Mouse (Mus musculus): ENCODE measurements around the gene Rsrc2.
"Not testable (repeated sequence)": the region's sequence is repeated elsewhere in the genome, so short reads cannot be mapped to it uniquely, and the experiment has no call there.

The Rsrc2 gene

GRCm38 (mm10) chr5:123749065-123750064, at the start of gene Rsrc2, which contains the start of gene Kntc1:
TSS of gene Rsrc2 (minus strand) at chr5:123749414.
TSS of gene Kntc1 (plus strand) at chr5:123749716.
- peak; percentile 100 for DNase-seq

- no peak for DNase-seq
Observed at GRCm38 (mm10) chr5:123793081-123793480, 43.9 kb upstream of the Rsrc2 start.

GRCm38 (mm10) chr5:123788976-123789375, 39.8 kb upstream of the Rsrc2 start:
- DNase-seq = no peak

DNA sequence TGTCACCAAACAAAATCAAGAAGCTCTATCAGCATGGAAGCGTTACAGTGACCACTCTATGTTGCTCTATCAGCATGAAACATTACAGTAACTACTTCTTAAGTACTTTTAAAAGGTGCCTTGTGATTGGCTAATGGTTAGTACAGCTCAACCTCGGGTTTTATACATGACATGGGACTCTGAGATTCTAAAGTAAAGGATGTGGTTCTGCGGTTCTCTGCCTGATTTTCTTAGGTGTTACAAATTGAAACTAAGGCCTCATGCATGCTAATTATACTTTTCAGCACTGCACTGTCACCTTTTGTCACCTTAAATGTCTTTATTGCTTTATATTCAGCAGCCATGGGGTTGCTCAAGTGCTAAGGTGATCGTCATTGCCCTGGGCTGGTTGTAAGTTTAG, 32.6 kb upstream of the Rsrc2 start:
- DNase-seq = no peak

DNA sequence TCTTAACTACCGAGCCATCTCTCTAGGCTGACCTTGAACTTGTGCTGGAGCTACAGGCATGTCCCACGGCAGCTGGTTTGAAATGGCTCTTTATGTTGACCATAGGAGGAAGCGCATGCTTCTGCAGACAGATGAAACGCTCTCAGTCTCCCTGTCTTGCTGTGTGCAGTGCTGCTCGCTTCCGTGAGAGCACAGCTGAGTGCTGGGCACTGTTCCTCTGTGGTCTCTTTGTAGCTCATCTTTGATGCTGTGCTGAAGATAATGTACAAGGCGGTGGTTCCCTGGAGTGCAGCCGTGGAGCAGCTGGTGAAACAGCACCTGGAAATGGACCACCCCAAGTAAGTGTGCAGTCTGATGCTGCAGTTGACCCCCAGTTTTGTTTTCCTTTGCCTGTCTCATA, 31.5 kb upstream of the Rsrc2 start:
- DNase-seq = no peak

DNA sequence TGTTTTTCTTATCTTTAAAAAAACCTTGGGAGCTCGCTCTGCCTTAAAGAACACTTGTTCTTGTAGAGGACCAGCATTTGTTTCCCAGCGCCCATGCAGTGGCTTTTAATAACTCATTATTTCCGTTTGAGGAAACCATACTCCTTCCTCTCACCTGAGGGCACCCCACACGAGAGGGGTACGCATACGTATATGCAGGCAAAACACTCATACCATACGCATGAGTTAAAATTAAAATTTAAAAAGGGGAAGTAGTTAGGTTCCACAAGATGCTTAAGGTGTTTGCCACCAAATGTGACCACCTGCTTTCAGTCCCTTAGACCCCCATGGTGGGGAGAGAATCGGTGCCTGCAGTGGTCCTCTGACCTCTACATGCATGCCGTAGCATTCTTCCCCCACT, 24.2 kb upstream of the Rsrc2 start:
- no peak for DNase-seq

DNA sequence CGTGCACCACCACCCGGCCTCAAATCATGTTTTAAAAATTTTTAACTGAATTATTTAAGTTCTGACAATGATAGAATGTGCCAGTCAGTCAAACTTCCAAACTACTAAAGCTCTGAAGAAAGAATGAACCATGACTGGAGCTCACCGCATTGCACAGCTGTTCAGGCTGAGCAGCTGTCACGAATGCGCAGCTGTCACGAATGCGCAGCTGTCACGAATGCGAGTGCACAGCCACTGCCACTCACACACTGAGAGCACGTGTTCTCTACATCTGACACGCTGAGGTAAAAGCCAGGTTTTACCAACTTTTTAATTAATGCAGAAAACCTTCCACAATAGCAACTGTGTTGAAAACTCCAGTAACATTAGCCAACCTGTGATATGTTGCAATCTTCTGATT, 17.2 kb upstream of the Rsrc2 start:
- DNase-seq = not testable (repeated sequence)

DNA sequence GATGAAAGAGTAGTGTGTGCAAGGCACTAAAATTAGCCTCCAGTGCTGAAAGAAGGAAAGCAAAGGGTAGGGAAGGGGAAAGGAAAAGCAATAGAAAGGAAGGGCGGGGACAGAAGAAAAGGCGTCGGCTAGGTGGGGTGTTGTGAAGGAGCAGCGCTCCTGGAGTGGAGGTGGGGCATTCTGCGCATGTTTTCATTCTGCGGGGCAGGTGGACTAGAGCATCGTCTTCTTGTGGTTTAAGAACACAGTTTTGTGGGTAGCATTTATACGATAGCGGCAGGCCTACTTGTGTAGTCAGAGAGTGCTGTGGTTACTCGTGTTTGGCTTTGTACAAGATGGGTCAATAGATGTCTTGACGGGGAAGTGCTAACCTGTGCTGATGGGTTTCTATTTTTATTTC, 16.3 kb upstream of the Rsrc2 start:
- DNase-seq = no peak

DNA sequence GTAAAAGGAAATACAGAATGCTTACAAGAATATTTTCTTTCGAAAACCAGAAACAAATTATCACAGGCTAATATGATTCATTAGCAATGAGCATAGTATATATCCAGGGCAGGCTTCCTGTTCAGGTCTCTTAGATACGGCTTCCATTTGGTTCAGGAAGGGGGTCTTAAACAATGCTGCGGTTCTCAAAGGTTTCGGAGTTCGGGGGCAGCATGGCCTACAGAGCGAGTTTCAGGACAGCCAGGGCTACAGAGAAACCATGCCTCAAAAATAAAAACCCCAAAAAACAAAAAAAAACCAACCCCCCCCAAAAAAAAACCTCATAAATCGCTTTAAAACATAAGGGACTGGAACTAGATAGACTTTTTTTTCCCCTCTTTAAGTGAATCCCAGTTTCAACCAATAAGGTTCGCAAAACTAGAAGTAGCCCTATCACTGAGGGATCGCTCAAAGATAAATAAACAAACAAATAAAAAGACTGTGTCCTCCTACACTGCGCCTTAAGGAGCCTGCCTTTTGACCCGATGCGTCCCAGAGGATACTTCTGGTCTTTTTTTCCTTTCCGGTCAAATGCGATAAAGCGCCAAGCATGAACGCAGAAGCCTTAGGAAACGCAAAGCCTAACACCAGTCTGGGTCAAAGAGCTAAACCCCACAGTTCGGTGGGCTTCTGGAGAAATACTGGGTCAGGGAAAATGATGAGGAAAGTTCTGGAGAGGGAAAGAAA, 712 bp downstream of the Rsrc2 start:
- DNase-seq = no peak

DNA sequence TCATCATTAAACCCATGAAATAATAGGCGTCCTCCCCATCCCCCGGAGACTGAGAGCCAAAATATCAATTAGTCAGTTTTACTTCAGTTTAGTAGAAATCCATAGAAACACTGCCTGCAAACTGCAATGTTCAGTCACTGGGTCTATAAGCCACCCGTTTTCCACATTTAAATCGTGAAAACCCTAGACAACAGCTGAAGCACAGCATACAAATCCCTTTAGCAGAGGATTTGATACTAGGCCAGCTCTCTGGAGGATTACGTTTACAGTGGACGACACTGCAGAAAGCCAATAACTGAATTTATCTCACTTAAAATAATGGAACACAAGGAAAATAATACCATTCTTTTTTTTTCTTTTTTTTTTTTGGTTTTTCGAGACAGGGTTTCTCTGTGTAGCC, 1.6 kb downstream of the Rsrc2 start:
- no peak for DNase-seq

DNA sequence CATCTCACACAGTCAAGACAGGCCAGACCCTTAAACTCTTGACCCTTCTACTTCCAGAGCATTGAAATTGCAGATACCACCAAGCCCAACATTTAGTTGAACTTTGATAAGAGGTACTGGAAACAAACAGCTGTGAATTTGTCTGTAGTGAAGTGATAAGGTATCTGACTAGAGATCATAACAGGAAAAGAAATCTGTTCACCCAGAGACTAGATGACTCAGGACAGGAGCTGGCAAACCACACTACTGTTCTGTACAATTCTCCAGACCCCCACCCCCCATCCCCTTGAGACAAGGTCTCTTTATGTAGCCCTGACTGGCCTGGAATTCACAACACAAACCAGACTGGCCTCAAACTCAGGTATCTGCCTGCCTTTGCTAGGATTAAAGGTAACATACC, 3.0 kb downstream of the Rsrc2 start:
- DNase-seq = no peak

DNA sequence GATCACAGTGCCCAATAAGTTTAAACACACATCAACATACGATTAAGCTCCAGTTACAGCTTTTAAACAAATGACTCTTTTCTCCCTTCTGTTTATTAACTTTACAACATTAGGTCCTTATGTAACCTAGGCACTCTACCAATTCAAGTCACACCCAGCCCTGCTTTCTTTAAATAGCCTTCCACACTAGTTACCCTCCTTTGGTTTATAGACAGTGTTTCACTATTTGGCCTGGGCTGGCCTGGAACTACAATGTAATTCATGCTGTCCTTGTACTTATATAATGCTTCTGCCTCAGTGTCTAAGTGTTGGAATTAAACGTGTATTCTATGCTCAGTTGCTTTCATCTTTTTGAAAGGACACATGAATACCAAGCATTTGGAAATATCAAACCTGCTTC, 4.9 kb downstream of the Rsrc2 start:
- no peak for DNase-seq

DNA sequence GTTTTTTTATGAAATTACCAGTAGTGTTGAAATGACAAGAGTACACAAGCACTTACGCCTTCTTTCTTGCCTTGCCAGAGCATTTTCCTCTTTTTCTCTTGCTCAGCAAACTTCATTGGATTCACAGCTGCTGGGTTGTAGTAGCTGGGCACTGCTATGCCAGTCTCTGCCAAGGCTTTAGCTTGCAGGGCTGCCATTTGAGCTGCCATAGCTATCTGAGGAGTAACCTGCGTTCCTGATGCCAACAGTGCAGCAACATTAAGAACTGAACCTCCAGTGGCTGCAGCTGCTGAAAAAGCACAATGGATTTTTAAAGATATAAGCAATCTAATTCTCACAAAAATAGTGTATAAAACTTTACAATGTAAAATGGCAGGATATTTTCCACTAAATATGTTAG, 18.2 kb downstream of the Rsrc2 start:
- DNase-seq = no peak

GRCm38 (mm10) chr5:123723816-123724215, 25.4 kb downstream of the Rsrc2 start:
- DNase-seq = not testable (repeated sequence)

DNA sequence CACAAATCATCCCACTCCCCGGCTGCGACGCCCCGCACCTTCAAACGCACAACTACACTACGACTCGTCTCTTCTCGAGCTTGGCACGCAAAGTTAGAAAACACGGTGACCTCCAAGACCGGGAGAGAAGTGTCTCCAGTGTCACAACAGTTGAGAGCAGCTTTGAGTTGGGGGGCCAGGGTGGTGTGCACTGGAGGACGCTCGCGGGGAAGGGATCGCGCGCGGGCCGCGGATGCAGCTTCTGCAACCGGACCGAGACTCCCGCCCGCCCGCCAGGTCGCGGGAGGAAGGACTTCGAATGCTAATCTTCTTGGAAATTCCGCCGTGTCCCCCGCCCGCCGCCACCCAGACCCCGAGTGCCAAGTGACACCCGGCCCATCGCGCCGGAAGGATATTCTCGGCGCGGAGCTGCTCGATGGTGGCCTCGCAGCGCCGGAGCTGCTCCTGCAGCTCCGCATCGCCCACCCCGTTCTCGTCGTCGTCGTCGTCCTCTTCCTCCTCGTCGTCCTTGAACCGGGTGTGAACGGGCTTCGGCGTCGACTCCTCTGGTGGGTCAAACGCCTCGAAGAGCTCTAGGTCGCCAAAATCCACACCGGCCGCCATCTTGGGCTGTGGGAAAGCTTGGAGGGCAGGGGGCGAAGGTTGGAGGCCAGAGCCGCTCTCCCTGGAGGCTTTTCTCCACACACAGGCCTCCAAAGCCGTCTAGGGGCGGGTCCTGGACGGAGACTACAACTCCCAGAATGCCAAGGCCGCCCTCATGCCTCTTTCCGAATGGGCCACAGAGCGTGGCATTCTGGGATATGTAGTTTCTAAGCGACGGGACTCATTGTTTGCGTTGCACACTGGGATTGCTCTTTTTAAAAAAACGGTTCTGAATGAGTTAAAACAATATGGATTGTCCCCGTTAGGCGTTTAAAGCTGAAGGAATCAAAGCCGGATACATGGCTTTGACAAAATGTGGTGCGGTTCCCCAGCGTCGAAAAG, 28.6 kb downstream of the Rsrc2 start, which contains the start of gene Zcchc8:
Zcchc8 (minus strand) TSS at position 773 of the 984 bp plus-strand sequence.
- DNase-seq = peak; percentile 95 to 97

DNA sequence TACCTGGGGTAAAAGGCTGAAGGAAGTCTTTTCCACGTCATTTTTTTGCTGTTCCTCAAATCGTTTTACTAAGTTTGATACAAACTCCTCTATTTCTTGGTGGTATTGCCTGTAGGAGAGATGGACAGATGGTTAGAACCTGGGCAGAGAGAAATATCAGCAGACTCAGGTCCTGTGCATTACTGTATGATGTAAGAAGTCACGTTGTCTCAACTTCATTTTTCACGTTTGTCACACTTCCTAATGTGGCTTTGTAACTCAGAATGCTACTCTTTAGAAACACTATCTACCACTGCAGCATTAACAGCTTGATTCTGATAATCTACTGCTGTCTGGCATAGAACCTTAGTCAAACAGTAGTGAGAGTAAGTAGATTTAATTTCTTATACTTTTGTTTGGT, 34.6 kb downstream of the Rsrc2 start:
- no peak for DNase-seq

DNA sequence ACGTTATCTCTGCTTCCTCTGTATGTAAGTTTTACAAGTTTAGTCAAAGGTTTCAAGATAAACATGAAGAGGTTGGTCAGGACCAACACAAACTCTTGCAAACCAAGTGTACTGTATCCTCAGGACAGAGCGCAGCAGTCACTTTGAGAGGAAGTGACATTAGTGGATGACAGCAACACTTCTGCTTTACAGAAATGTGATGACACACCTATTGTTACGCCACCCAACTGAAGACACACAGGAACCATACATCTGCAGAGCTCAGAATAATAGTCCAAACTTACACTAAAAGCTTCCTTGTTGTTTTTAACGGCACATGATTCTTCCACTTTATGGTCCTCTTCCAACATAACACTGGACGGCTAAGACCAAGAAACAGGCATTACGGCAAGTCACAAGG, 35.4 kb downstream of the Rsrc2 start:
- no peak for DNase-seq

DNA sequence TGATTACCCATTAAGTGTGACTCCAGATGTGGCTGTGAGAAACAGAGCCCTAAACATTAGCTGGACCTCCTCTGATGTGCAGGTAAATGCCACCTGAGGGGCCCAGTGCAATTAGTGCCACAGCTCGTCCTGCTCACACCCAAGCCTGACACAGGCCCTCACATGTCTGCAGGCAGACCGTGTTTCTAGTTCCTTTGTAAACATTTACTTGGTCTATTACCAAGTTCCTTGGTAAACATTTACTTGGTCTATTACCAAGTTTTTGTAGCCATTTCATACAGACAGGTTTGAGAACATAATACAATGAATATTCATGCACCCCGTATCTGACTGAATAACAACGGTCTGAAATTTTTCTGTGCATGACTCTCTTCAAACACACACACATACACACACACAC, 39.6 kb downstream of the Rsrc2 start:
- peak; percentile 28 to 34 for DNase-seq

DNA sequence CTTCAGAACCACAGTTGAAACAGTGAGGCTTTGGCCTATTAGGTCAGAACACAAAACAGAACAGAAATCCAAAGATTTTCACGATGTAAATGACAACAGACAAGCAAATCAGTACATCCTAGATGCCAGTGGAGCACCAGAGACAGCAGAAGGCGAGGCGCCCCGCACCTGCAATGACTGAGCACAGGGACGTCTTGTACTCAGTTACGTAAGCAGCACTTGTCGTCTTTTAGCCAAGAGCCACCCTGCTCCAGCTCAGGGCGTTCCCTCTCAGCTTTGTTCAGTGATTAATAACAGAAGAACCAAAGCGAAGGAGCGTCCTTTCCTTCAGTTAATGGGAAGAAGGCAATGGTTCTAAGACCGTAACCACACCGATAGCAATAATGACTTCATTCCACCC, 40.6 kb downstream of the Rsrc2 start:
- peak in 1 of 2 experiments; percentile 55 for DNase-seq

- peak in 1 of 2 experiments; percentile 60 for DNase-seq
Observed at GRCm38 (mm10) chr5:123700625-123701024, 48.6 kb downstream of the Rsrc2 start.

- peak in 1 of 2 experiments; percentile 61 for DNase-seq
Observed at GRCm38 (mm10) chr5:123699198-123699597, 50.0 kb downstream of the Rsrc2 start.

- DNase-seq = no peak
Observed at GRCm38 (mm10) chr5:123696961-123697360, 52.3 kb downstream of the Rsrc2 start.

Data from kidney, adult 8-10 months (tissue).